Mouse (Mus musculus): ENCODE data around the gene Sept4. TPM values are rescaled to one million over a fixed set of nuclear protein-coding genes. Genes with fewer than 3 reads are reported as not detected.

The Sept4 gene
- polyA plus RNA-seq, 1 experiment from 2014 or later = 27.8 TPM

DNA sequence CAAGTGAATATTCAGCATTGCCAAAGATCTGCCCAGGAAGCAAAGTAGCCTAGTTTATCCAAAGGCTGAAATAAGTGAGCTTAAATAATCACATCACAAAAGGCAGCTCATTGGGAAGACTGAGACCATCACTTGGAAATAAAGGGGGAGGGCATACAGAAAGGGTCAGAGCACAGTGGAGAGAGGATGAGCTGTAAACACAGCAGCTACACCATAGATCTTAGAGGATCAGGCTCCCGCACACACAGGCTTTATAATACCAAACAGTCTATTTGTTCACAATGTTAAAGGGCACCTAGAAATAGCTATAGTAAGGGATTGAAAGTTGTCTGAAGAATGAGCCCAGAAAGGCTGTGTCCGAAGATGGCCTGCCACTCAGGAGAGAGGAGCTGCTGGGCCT is 70.1 kb downstream of the Sept4 start:
- Histone ChIP-seq H3K27me3 (ENCODE audit: control insufficient read depth, insufficient read depth, low read length) (no peaks in the 10 kb centered on the region), H3K9me3 (replicated peaks; ENCODE audit: control insufficient read depth, low read length) (no peaks in the 10 kb centered on the region), H3K4me2 (ENCODE audit: low read depth, low read length) (peak overlapping the region; percentile 83), H3K4me1 (ENCODE audit: control insufficient read depth, insufficient read depth, low read length) (0 out of 2 replicates have a peak, but pooled peaks cover 2% of the 10 kb centered on the region), H3K9ac (ENCODE audit: low read length) (peak overlapping the region; percentile 81), H3K36me3 (ENCODE audit: control insufficient read depth, insufficient read depth) (no peaks in the 10 kb centered on the region), H3K27ac (ENCODE audit: low read length) (0 out of 2 replicates have a peak overlapping the region, but pooled peaks have one; percentile 54), H3K4me3 (ENCODE audit: low read length) (peak overlapping the region; percentile 61)
- 19% methylated on average over 2 of the region's 2 CpGs for WGBS
- ATAC-seq (replicated peaks; ENCODE audit: extremely low read depth, insufficient read depth, low FRiP score) = peak; percentile 37

DNA sequence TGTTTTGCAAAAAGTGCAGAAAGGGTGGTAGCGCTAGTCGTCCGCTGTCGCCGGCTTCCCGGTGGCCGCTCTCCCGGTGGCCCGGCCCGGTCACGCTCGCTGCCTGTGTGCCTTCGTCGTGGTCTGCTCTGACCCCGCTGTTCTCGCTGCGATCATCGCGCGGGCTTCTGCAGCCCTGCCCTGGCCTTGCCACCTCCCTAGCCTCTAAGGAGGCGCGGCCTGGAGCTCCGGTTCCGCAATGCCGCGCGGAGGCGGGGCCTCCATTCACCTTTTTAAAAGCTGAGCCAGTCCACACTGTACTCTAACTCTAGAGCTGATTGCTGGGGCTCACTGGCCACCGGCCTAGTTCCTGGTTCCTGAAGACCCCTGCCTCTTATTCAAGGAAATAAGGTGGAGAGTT is 70.5 kb downstream of the Sept4 start:
- Histone ChIP-seq H3K36me3 (ENCODE audit: control insufficient read depth, insufficient read depth) (no peaks in the 10 kb centered on the region), H3K9me3 (replicated peaks; ENCODE audit: control insufficient read depth, low read length) (no peaks in the 10 kb centered on the region), H3K4me3 (ENCODE audit: low read length) (peak overlapping the region; percentile 61), H3K4me1 (ENCODE audit: control insufficient read depth, insufficient read depth, low read length) (0 out of 2 replicates have a peak, but pooled peaks cover 2% of the 10 kb centered on the region), H3K27me3 (ENCODE audit: control insufficient read depth, insufficient read depth, low read length) (no peaks in the 10 kb centered on the region), H3K4me2 (ENCODE audit: low read depth, low read length) (peak overlapping the region; percentile 83), H3K27ac (ENCODE audit: low read length) (0 out of 2 replicates have a peak overlapping the region, but pooled peaks have one; percentile 54), H3K9ac (ENCODE audit: low read length) (peak overlapping the region; percentile 81)
- peak; percentile 85 for ATAC-seq (replicated peaks; ENCODE audit: extremely low read depth, insufficient read depth, low FRiP score)
- WGBS = 0% methylated on average over 29 of the region's 29 CpGs

Other genes with a start within 250 kb of the Sept4 start
- gene Ppm1e, start 209.9 kb upstream of the Sept4 start, polyA plus RNA-seq (2015; fragmentation: Nextera tagmentation; extraction: Ambion mirVana) = 4.9 and 5.4 TPM in 2 replicates
- gene Rad51c, start 163.9 kb upstream of the Sept4 start, polyA plus RNA-seq (2015; fragmentation: Nextera tagmentation; extraction: Ambion mirVana) = 9.2 and 10.1 TPM in 2 replicates
- 0.06 and 0.42 TPM in 2 replicates for gene Tex14, start 163.8 kb upstream of the Sept4 start, polyA plus RNA-seq (2015; fragmentation: Nextera tagmentation; extraction: Ambion mirVana)
- gene Gm11492, start 2.2 kb upstream of the Sept4 start, polyA plus RNA-seq (2015; fragmentation: Nextera tagmentation; extraction: Ambion mirVana) = not detected in 2 replicates
- gene Mtmr4, start 23.3 kb downstream of the Sept4 start, polyA plus RNA-seq (2015; fragmentation: Nextera tagmentation; extraction: Ambion mirVana) = 14.8 and 16.5 TPM in 2 replicates
- gene Hsf5, start 48.3 kb downstream of the Sept4 start, polyA plus RNA-seq (2015; fragmentation: Nextera tagmentation; extraction: Ambion mirVana) = 0.10 and 0.14 TPM in 2 replicates
- gene Rnf43, start 93.8 kb downstream of the Sept4 start, polyA plus RNA-seq (2015; fragmentation: Nextera tagmentation; extraction: Ambion mirVana) = 2.1 and 2.4 TPM in 2 replicates
- gene Supt4a, start 168.6 kb downstream of the Sept4 start, polyA plus RNA-seq (2015; fragmentation: Nextera tagmentation; extraction: Ambion mirVana) = 100 and 111 TPM in 2 replicates
- 1.1 and 1.2 TPM in 2 replicates for gene Tspoap1, start 191.6 kb downstream of the Sept4 start, polyA plus RNA-seq (2015; fragmentation: Nextera tagmentation; extraction: Ambion mirVana)
- 1.0 and 2.9 TPM in 2 replicates for gene Mpo, start 224.7 kb downstream of the Sept4 start, polyA plus RNA-seq (2015; fragmentation: Nextera tagmentation; extraction: Ambion mirVana)

All from heart, embryonic 16.5 days (tissue).